Mouse (Mus musculus) adrenal gland, adult (tissue): ENCODE measurements around the gene Igfbp2.
A peak's percentile ranks its signal among the peaks of the same experiment; 100 is the strongest.

ENCODE experiments used
- DNase-seq, 2 experiments: peaks; one replicate each; pipeline ENCODE4 v3.0.0; 2022 to 2023; ENCODE audit warnings: low spot score in 1 of 2; ENCODE audit not compliant: inconsistent age in 2 of 2

Gene Igfbp2

GRCm38 (mm10) chr1:72823751-72824706 lies at the start of gene Igfbp2:
Gene Igfbp2, plus strand, starts transcription at chr1:72824503.
- DNase-seq = peak; percentile 39 to 78

GRCm38 (mm10) chr1:72778789-72779188 lies 45.5 kb upstream of the Igfbp2 start:
- no peak for DNase-seq

DNA sequence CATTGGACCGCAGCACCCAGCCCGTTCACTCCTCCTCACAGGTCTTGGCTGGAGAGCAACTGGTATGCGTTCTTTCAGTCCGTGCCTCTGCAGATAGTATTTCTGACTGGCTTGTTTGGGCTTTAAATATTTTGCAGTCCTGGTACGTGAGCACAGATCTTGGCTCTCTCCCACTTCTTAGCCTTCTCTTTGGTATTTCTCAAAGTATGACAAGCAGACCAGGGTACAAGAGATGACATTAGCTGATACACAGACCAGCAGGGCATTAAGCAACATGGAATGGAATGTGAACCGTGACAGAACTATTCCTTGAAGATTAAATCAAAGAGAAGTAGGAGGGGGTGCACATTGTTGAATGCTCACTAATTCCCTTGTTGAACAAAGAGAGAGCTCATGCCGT lies 43.6 kb upstream of the Igfbp2 start:
- no peak for DNase-seq

GRCm38 (mm10) chr1:72783341-72783740 lies 41.0 kb upstream of the Igfbp2 start:
- DNase-seq = no peak

GRCm38 (mm10) chr1:72784018-72784417 lies 40.3 kb upstream of the Igfbp2 start:
- DNase-seq = no peak

DNA sequence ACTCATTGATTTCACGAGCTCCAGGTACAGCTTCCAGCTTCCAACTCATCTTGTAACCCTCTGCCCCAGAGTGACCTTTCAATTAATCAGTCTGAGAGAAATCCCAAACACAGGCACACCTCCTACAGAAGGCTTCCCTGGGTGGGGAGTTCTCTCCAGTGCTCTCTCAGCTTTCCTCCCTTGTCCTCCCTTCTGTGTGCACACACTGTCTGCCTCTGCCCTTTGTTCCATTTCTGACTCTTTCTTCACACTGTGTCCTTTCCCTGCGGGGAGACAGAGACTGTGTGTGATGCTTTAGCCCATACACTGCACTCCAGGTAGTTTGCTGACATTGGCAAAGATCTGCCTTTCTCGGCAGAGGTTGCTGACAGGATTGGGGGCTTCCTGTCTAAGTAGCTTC lies 33.6 kb upstream of the Igfbp2 start:
- DNase-seq = no peak

DNA sequence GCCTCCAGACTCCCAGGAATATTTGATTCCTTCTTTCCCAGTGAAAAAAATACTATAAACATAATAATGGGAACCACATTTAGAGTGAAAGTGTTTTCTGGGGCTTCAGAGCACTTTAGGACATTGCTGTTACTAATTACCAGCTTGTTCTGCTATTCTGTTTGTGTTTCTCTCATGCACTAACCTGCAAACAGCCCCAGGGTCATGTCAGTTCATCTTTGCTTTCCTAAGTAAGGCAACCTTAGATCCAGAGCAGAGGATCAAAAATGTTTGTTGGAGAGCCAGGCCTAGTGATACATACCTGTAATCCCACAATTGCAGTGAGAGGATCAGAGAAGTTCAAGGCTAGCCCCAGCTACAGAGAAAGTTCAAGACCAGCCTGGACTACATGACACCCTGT lies 32.6 kb upstream of the Igfbp2 start:
- DNase-seq = no peak

DNA sequence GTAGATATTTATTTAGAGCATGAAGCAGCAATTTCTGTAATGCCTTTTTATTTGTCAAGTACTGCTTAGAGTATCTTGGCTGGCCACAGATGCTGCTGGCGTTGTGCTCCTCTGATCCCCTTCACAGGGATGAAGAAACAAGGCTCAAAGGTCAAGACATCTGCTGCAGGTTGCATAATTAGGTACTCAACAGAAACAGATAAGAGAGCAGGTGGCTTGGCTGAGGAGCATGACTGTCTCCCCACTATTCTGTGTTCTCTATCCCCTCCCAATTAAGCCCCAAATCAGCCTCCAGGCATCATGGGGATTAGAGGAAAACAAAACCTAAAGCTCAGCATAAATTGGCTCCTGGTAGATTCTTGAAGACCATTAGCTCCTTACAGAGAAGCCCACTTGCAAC lies 32.0 kb upstream of the Igfbp2 start:
- no peak for DNase-seq

- no peak for DNase-seq
These were observed 31.1 kb upstream of the Igfbp2 start for GRCm38 (mm10) chr1:72793230-72793629.

DNA sequence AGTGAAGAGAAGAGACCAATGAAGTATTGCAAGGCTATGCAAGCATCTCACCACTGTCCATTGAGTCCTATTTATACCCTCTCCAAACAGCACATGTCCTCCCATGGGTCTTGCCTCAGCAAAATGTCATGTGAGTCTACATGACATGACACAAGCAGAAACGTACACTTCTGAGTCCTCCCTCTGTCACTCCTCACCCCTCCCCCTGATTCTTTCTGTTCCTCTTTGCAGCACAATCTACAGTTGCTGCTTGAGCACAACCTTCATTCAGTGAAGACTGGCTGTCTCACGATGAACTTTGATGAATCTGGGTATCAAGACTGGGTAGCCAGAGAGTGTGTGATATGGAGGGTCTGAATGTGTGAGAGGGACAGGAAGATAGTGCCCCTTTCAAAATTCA lies 28.2 kb upstream of the Igfbp2 start:
- no peak for DNase-seq

GRCm38 (mm10) chr1:72797102-72797665 lies 27.1 kb upstream of the Igfbp2 start:
- DNase-seq = no peak

DNA sequence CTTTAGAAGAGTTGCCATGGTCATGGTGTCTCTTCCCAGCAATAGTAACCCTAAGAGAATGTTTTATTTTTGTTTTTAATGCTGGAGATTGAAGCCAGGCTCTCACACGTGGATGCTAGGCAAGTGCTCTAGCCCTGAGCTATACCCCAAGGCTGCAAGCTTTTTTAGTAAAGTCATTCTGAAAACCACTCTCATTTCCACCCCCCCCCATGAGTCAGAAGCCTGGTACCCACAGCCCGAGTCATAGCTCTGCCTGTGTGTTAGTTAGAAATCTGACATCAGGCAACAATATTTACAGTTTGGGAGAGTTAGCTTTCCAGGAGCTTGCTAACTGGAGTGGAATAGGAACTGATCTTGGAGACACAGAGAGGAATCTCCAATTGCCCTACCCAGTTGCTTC lies 25.9 kb upstream of the Igfbp2 start:
- DNase-seq = no peak

GRCm38 (mm10) chr1:72804031-72804430 lies 20.3 kb upstream of the Igfbp2 start:
- no peak for DNase-seq

- DNase-seq = no peak
These were observed 19.3 kb upstream of the Igfbp2 start for GRCm38 (mm10) chr1:72805037-72805436.

- no peak for DNase-seq
These were observed 18.7 kb upstream of the Igfbp2 start for GRCm38 (mm10) chr1:72805476-72806043.

DNA sequence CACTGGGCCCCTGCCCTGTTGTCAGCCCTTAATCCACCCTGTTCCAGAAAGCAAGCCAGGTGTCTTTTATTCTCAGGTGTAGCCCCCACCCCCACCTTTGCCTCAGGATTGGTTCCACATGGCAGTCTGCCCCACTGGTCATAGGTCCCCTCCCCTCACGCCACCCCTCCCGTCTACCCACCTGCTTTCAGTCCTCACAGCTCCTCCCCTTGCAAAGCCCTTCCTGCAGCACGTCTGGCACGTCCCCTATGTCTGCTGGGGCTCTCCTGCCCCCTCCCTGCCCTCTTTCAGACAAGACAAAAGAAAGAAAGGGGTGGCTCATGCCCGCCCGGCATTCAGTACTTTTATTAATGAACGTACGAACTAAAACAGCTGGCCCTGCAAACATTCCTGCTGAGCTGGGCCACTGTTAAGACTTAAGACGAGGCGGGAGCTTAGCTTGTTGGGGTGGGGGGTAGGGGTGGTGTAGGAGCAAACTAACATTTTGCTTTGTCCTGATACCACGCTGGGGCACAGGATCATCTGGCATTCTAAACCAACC lies 18.2 kb upstream of the Igfbp2 start:
- DNase-seq = no peak

- DNase-seq = no peak
These were observed 15.0 kb upstream of the Igfbp2 start for GRCm38 (mm10) chr1:72809304-72809703.

GRCm38 (mm10) chr1:72809951-72810675 lies 14.2 kb upstream of the Igfbp2 start:
- DNase-seq = no peak

DNA sequence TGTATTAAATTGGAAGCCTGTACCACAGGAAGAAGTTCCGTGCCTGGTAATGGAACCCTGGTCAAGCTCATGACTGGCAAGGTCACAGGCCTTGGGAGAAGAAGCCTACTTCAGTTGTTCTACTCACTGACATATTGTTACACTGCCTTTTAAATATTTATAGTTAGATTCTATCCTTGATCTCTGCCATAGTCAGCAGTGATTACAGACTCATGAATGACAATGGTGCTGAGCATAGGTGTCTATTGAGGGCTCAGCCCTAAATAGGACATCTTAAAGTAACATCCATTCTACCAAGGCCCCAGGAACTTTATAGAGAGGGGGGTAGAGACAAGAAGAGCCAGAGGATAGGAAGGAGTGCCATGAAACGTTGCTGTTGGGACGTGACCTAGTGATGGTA lies 13.2 kb upstream of the Igfbp2 start:
- DNase-seq = no peak

GRCm38 (mm10) chr1:72813089-72813638 lies 11.1 kb upstream of the Igfbp2 start:
- no peak for DNase-seq
